Mouse (Mus musculus): Measurements from ENCODE around the gene Ano2.

Gene Ano2

GRCm38 (mm10) chr6:125690057-125690703 lies at the start of gene Ano2:
Ano2 (plus strand) TSS chr6:125690419.
- no peak for DNase-seq (ENCODE audit: low read depth)

GRCm38 (mm10) chr6:125640486-125640885 lies 49.7 kb upstream of the Ano2 start:
- DNase-seq (ENCODE audit: low read depth), result no peak

DNA sequence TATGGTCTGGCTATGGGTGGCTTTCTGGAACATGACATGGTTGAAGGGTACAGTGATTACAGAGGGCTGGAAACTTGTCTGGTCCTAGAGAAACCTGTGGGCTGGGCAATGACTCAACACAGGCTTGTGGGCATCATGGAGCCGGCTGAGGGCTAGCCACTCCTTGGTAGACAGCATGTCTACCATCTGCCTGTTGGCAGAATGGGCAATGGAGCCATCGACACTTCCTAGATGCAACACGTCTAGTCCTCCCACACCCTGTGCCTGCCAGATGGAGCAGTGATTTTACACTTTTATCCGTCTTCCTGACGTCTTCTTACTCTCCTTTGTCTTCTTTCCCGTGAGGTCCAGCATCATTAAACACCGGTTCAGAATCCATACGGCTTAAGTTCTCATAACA lies 49.1 kb upstream of the Ano2 start:
- no peak for DNase-seq (ENCODE audit: low read depth)

DNA sequence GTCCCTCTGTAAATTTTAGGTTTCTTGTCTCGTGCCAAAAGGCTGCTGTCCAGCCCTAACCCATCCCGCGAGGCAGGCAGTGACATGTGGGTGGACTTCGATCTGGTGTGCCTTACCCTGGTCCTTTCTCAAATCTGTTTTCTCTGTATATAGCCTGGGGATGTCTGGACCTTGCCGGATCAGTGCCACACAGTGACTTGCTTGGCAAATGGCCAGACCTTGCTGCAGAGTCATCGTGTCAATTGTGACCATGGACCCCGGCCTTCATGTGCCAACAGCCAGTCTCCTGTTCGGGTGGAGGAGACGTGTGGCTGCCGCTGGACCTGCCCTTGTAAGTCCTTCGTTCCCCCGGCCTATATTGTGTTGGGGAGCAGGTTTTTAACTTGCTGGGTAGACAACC lies 41.3 kb upstream of the Ano2 start:
- no peak for DNase-seq (ENCODE audit: low read depth)

GRCm38 (mm10) chr6:125651335-125651734 lies 38.9 kb upstream of the Ano2 start:
- DNase-seq (ENCODE audit: low read depth), result no peak

DNA sequence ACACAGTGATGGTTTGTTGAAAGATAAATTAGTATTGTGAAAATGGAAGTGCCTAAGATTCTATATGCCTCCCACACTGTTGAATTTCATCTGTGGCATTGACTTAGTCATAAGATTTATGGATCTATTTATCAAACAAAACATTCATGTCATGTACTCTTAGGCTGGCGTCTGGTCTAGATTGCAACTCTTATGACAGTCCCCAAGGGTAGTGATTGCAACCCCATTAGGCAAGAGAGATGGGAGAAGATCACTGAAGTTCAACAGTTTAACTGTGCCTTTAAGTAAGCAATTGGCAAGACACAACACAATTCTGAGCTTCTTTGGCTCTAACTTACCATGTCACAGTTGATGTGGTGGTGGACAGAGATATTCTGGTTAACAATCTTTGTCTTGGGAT lies 36.8 kb upstream of the Ano2 start:
- no peak for DNase-seq (ENCODE audit: low read depth)

GRCm38 (mm10) chr6:125656921-125657320 lies 33.3 kb upstream of the Ano2 start:
- DNase-seq (ENCODE audit: low read depth), result no peak

GRCm38 (mm10) chr6:125657966-125658365 lies 32.3 kb upstream of the Ano2 start:
- DNase-seq (ENCODE audit: low read depth), result no peak

GRCm38 (mm10) chr6:125661106-125661877 lies 28.9 kb upstream of the Ano2 start:
- peak; percentile 50 for DNase-seq (ENCODE audit: low read depth)

GRCm38 (mm10) chr6:125663906-125664305 lies 26.3 kb upstream of the Ano2 start:
- no peak for DNase-seq (ENCODE audit: low read depth)

GRCm38 (mm10) chr6:125671835-125672234 lies 18.4 kb upstream of the Ano2 start:
- DNase-seq (ENCODE audit: low read depth), result no peak

GRCm38 (mm10) chr6:125678492-125678891 lies 11.7 kb upstream of the Ano2 start:
- DNase-seq (ENCODE audit: low read depth), result no peak

GRCm38 (mm10) chr6:125680613-125681012 lies 9.6 kb upstream of the Ano2 start:
- DNase-seq (ENCODE audit: low read depth), result no peak

DNA sequence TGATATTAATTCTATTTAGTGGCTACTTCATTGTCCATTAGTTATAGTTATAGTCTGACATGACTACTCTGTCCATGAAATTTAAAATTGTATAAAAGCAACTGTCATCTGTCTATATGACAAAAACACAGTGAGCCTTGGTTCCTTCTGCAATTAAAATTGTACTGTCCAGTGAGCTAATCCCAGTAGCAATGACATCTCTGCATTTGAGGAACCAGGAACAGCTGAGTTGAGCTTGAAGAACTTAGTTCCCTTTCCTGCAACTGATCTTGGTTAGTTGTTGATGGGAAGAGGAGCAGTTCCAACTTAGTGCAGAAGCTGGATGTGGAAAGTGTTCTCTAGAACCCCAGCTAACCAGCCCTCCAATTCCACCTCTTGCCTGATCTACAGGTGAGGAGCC lies 4.8 kb upstream of the Ano2 start:
- no peak for DNase-seq (ENCODE audit: low read depth)

GRCm38 (mm10) chr6:125687986-125688385 lies 2.2 kb upstream of the Ano2 start:
- no peak for DNase-seq (ENCODE audit: low read depth)

DNA sequence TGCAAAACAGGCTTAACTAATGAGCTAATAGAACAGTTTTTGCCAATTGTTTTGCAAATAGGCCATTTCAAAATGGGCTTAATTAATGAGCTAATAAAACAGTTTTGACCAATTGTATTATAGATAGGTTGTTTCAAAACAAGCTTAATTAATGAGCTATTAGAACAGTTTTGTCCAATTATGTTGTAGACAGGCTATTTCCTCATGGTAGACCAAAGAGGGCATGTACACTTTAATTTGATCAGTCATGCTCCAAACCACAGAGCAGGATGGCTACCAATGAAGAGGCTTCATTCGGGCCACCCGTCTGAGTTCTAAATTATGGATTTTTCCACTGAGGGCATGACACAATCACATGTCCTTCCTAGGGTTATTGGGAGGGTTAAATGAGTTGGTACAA lies 10.9 kb downstream of the Ano2 start:
- no peak for DNase-seq (ENCODE audit: low read depth)

DNA sequence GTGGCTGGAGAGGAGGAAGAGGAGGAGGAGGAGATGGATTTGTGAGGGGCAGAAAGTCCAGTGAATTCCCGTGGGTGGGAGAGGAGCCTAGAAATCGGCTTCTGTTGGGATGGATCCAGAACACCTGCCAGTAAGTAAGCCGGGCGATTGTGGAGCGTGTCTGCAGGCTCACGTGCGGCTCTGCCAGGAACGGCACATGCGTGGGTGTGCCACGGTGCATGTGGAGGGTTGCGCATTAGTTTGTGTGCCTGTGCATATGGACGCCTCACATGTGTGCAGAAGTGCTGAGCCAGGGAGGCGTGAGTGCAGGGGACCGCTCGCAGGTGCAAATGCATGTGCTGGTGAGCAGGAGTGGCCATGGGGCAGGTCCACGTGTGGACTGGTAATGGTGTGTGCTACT lies 21.0 kb downstream of the Ano2 start:
- no peak for DNase-seq (ENCODE audit: low read depth)

- DNase-seq (ENCODE audit: low read depth), result no peak
Observed at GRCm38 (mm10) chr6:125726408-125726807, 36.2 kb downstream of the Ano2 start.

DNA sequence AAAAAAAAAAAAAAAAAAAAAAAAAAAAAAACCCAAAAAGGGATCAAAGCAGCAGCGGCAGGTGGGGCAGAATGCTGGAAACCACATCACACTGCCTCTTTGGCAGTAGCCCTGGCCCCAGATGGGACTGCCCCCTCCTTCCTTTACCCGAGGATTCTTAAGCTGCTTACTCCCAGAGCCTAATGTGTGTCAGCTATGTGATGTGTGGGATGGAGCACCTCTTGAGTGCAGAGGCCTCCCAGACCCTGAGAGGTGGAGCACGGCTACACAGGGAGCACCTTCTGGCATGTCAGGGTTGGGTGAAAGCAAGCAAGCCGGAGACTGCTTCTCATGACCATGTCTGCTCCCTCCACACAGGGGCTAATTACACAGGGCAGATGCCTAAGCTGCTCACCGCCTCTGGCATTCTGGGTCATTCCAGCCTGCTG lies 37.3 kb downstream of the Ano2 start:
- no peak for DNase-seq (ENCODE audit: low read depth)

- DNase-seq (ENCODE audit: low read depth), result no peak
Observed at GRCm38 (mm10) chr6:125729471-125729870, 39.3 kb downstream of the Ano2 start.

GRCm38 (mm10) chr6:125729986-125730535 lies 39.8 kb downstream of the Ano2 start:
- DNase-seq (ENCODE audit: low read depth), result no peak

- no peak for DNase-seq (ENCODE audit: low read depth)
Observed at GRCm38 (mm10) chr6:125737511-125738285, 47.5 kb downstream of the Ano2 start.

All from c-Kit-positive CD71-negative TER-119-negative erythroid progenitor cells, embryonic 14.5 days (primary cell).